Mouse (Mus musculus) heart, embryonic 14.5 days (tissue): Measurements from ENCODE around the gene Prnd. TPM values are rescaled to one million over a fixed set of nuclear protein-coding genes. Genes with fewer than 3 reads are reported as not detected.

Experiments
- ATAC-seq: fragments of 200-750 bp; cut with Nextera tagmentation; 2 replicates; pipeline ENCODE4 v1.8.0; 2017; ENCODE audit warnings: low read depth, moderate TSS enrichment; ENCODE audit not compliant: insufficient number of reproducible peaks, insufficient read depth, low FRiP score
- H3K27ac ChIP-seq, 2 experiments: fragments of 200-500 bp in 1 of 2; fragments of 300-500 bp in 1 of 2; sonication (generic) in 1 of 2; replicated peaks in 1 of 2; 2 replicates each; pipeline ENCODE4 v1.5.1; 2012 to 2014; ENCODE audit warnings: low read depth in 2 of 2, low read length in 2 of 2, control low read depth in 1 of 2, mild to moderate bottlenecking in 1 of 2, mixed read lengths in 1 of 2; ENCODE audit not compliant: control insufficient read depth in 1 of 2, insufficient read depth in 1 of 2
- H3K27me3 ChIP-seq: fragments of 300-500 bp; sonication (generic); 2 replicates; pipeline ENCODE4 v1.6.1; 2014; ENCODE audit warnings: mild to moderate bottlenecking, low read length, control low read depth; ENCODE audit not compliant: control insufficient read depth, insufficient read depth
- H3K36me3 ChIP-seq: fragments of 300-500 bp; sonication (generic); 2 replicates; pipeline ENCODE4 v1.6.1; 2014; ENCODE audit warnings: mild to moderate bottlenecking, control low read depth, low read length, mixed read lengths; ENCODE audit not compliant: control insufficient read depth, insufficient read depth
- H3K4me1 ChIP-seq, 2 experiments: fragments of 200-500 bp in 1 of 2; fragments of 300-500 bp in 1 of 2; sonication (generic) in 1 of 2; 2 replicates each; pipeline ENCODE4 v1.6.1; 2012 to 2014; ENCODE audit warnings: low read length in 2 of 2, control low read depth in 1 of 2, mixed read lengths in 1 of 2; ENCODE audit not compliant: control insufficient read depth in 2 of 2, insufficient read depth in 2 of 2
- H3K4me2 ChIP-seq: fragments of 300-500 bp; sonication (generic); 2 replicates; pipeline ENCODE4 v1.6.1; 2014; ENCODE audit warnings: mild to moderate bottlenecking, low read length
- H3K4me3 ChIP-seq, 2 experiments: fragments of 200-500 bp in 1 of 2; fragments of 300-500 bp in 1 of 2; sonication (generic) in 1 of 2; 2 replicates each; pipeline ENCODE4 v1.5.1; 2012 to 2014; ENCODE audit warnings: low read length in 2 of 2, mild to moderate bottlenecking in 2 of 2, control low read depth in 1 of 2, low read depth in 1 of 2, moderate library complexity in 1 of 2; ENCODE audit not compliant: control insufficient read depth in 1 of 2, insufficient read depth in 1 of 2
- H3K9ac ChIP-seq: fragments of 300-500 bp; sonication (generic); 2 replicates; pipeline ENCODE4 v1.6.1; 2014; ENCODE audit warnings: mild to moderate bottlenecking, low read length
- H3K9me3 ChIP-seq: fragments of 300-500 bp; sonication (generic); 2 replicates; pipeline ENCODE4 v1.6.1; 2016; ENCODE audit warnings: low read length, control low read depth; ENCODE audit not compliant: control insufficient read depth
- WGBS: fragments of 180-500 bp; shearing (Covaris S2); extraction: QIAGEN DNeasy Blood & Tissue Kit; methylation state at CpG from one replicate; pipeline ENCODE4 v1.1.7; 2014; 5-methylcytosine and 5-hydroxymethylcytosine counted together
- polyA plus RNA-seq: library from polyadenylated mRNA; unstranded; fragments of >200 nt; fragmentation: Nextera tagmentation; extraction: Ambion mirVana; gene quantifications from 2 replicates; pipeline ENCODE4 v1.2.1, GENCODE M21; 2014

The Prnd gene
- polyA plus RNA-seq, 1 experiment from 2014 or later = 29.7 TPM

DNA sequence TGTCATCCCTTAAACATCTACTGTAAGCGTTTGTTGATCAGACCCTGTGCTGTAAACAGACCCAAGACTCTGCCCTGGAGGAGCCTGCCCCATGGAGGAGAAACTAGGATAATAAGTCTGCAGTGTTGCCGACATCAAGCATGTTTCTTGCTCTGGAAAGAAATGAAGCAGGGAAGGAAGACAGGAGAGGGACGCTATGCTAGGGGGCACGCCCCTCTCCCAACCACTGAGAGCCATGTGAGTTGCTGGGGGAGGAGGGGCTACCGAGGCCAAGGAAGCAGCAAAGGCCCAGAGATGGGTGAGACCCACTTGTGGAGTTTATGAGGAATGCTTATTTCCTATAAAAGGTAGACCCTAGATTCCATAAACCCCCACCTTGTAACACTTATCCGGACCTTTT lies 17.6 kb upstream of the Prnd start:
- no peak for ATAC-seq
- Histone ChIP-seq H3K27ac (no peak overlapping the region), H3K4me1 (peaks cover 4 to 17% of the 10 kb centered on the region in 2 experiments), H3K4me2 (no peak overlapping the region), H3K4me3 (no peak overlapping the region), H3K9me3 (no peaks in the 10 kb centered on the region), H3K9ac (no peak overlapping the region), H3K36me3 (peaks cover 15% of the 10 kb centered on the region), H3K27me3 (no peaks in the 10 kb centered on the region)
- WGBS = 59% methylated on average over 6 of the region's 6 CpGs

DNA sequence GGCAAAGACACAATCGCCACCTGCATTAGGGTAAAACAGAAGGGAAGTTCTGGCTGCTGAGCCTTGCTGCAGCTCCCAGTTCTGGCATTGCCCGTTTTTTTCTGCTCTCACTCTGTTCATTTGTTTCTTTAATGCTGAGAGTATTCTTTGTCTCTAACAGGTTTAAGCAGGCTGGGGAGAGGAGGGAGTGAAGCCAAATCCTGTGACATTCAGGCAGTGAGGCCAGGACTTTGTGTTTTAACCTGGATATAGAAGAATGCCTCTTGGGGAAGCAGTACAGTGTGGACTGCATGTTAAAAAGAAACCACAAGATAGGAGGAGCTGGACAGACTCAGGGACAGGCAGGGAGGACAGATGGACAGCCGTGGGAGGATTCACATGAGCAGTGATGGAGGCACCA lies 17.1 kb upstream of the Prnd start:
- Histone ChIP-seq H3K9ac (no peak overlapping the region), H3K4me1 (peaks cover 4 to 17% of the 10 kb centered on the region in 2 experiments), H3K4me2 (no peak overlapping the region), H3K27me3 (no peaks in the 10 kb centered on the region), H3K36me3 (peaks cover 15% of the 10 kb centered on the region), H3K4me3 (no peak overlapping the region), H3K27ac (no peak overlapping the region), H3K9me3 (no peaks in the 10 kb centered on the region)
- 69% methylated on average over 3 of the region's 3 CpGs for WGBS
- ATAC-seq = no peak

DNA sequence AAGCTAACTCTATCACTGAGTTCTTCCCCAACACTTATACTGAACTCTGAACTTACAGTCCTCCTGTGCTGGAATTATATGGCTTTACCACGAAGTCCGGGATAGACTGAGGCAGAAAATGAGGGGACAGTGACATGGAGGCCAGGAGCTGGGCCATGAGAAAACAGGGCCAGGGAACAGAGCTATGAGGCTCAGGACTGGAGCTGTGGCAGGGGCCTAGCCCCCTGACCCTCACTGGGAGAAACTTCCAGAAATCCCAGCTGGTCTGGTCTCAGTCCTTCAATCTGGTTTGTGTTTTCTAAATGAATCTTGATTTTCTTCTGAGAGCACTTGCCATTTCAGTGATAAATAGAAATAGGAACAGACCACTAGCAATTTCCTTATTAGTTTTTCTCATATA lies 16.4 kb upstream of the Prnd start:
- H3K27ac ChIP-seq = no peak overlapping the region
- H3K27me3 ChIP-seq = no peaks in the 10 kb centered on the region
- no peak overlapping the region for H3K4me2 ChIP-seq
- ATAC-seq = no peak
- no peaks in the 10 kb centered on the region for H3K9me3 ChIP-seq
- 92% methylated on average over 2 of the region's 2 CpGs for WGBS
- H3K36me3 ChIP-seq = peaks cover 15% of the 10 kb centered on the region
- H3K9ac ChIP-seq = no peak overlapping the region
- H3K4me1 ChIP-seq = peaks cover 4 to 17% of the 10 kb centered on the region in 2 experiments
- H3K4me3 ChIP-seq = no peak overlapping the region

DNA sequence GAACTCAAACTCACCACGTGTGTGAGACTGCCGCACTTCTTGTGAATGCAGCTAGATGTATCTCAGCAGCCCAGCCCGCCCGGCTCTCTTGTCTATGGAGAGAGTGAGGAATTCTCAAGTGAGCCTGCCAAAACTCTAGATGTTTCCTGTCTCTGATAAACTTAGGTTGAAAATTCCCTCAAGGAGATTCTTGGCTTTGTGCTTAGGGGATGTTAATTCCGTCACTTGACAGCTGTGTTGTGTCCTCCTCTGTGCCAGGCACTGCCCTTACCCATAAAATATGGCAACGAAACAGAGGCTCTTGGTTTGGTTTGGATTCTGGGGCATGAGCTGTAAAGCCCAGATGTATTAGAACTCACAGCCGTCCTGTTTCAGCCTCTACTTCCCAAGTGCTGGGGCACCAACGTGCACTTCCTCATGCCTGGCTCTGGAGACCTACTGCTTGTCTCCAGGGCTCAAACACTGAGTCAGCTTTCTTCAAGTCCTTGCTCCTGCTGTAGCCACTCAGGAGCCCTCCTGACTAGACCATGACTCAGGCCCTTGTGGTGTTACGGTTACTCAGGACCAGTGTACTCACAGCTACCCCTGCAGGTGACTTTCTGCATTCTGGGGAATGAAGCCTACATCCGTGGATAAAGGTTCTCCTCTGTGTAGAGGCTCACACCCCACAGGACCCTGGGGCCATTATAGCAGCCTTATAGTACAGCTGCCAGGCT lies 15.1 kb upstream of the Prnd start:
- Histone ChIP-seq H3K9me3 (no peaks in the 10 kb centered on the region), H3K9ac (no peak overlapping the region), H3K36me3 (peaks cover 15% of the 10 kb centered on the region), H3K4me1 (peaks cover 4 to 17% of the 10 kb centered on the region in 2 experiments), H3K27ac (peak overlapping the region; percentile 15 to 55; a peak in 2 of 4 replicates), H3K4me2 (no peak overlapping the region), H3K27me3 (no peaks in the 10 kb centered on the region), H3K4me3 (no peak overlapping the region)
- WGBS = 40% methylated on average over 10 of the region's 10 CpGs
- ATAC-seq = peak; percentile 28

DNA sequence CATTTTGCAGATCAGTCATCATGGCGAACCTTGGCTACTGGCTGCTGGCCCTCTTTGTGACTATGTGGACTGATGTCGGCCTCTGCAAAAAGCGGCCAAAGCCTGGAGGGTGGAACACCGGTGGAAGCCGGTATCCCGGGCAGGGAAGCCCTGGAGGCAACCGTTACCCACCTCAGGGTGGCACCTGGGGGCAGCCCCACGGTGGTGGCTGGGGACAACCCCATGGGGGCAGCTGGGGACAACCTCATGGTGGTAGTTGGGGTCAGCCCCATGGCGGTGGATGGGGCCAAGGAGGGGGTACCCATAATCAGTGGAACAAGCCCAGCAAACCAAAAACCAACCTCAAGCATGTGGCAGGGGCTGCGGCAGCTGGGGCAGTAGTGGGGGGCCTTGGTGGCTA lies 14.3 kb upstream of the Prnd start:
- ATAC-seq = no peak
- H3K9me3 ChIP-seq = no peaks in the 10 kb centered on the region
- no peak overlapping the region for H3K4me2 ChIP-seq
- peaks cover 15% of the 10 kb centered on the region for H3K36me3 ChIP-seq
- no peak overlapping the region for H3K27ac ChIP-seq
- no peak overlapping the region for H3K4me3 ChIP-seq
- H3K4me1 ChIP-seq = peaks cover 4 to 17% of the 10 kb centered on the region in 2 experiments
- H3K27me3 ChIP-seq = no peaks in the 10 kb centered on the region
- no peak overlapping the region for H3K9ac ChIP-seq
- WGBS = 95% methylated on average over 10 of the region's 10 CpGs

DNA sequence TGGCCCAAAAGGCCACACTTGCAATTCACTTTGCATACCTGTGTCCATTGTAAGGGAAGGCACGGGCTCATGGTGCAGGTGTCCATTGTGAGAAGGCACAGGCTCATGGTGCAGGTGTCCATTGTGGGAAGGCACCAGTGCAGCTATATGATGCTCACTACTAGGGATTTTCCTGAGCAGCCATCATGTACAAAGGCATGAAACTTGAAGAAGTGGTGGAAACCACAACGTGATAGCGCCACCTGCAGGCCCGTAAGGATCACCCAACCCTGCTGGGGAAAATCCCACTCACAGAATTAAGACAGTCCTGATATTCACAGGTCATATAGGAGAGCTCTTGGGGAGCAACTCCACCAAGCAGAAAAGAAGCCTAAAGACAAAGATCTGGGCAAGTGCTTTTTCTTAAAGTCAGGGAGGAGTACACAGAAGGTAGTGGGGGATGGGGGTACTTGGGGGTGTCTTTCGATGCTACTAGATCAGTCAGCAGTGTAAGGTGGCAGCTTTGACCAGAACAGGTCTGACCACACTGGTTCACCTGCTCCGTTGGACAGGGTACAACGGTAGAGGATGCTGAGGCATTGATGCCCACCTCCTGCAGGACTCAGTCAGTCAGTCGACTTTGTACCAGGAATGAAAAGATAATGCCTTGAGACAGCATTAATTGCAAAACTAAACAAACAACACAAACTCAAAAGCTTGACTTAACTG lies 11.1 kb upstream of the Prnd start:
- Histone ChIP-seq H3K36me3 (peaks cover 15% of the 10 kb centered on the region), H3K27ac (no peak overlapping the region), H3K27me3 (no peaks in the 10 kb centered on the region), H3K9me3 (no peaks in the 10 kb centered on the region), H3K9ac (no peak overlapping the region), H3K4me1 (peaks cover 4 to 7% of the 10 kb centered on the region in 2 experiments), H3K4me3 (no peak overlapping the region), H3K4me2 (no peak overlapping the region)
- WGBS = 37% methylated on average over 8 of the region's 8 CpGs
- no peak for ATAC-seq

DNA sequence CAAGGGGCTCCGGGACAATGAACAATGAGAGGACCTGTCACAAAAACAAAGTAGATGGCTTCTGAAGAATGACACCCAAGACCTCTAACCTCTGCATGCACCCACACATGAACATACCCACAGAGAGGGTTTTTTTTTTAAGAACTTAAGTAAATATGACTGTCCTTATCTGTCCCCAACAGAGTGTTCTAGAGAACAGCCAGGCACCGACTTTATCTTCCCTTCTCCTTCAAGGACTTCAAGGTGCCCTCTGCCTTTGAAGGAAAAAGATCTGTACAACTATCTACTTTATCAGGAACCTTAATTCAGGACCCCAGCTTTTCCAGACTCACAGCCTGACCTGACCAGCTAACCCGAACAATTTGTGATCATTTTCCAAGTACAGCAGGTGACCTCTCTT lies 10.2 kb upstream of the Prnd start:
- WGBS = 39% methylated on average over 3 of the region's 3 CpGs
- Histone ChIP-seq H3K27ac (no peak overlapping the region), H3K4me3 (no peak overlapping the region), H3K27me3 (no peaks in the 10 kb centered on the region), H3K9ac (no peak overlapping the region), H3K36me3 (peaks cover 15% of the 10 kb centered on the region), H3K4me2 (no peak overlapping the region), H3K9me3 (no peaks in the 10 kb centered on the region), H3K4me1 (peaks cover 3 to 6% of the 10 kb centered on the region in 2 experiments)
- ATAC-seq = no peak
